Mouse (Mus musculus): Measurements from ENCODE around the gene Hist1h2ae.
A peak's percentile ranks its signal among the peaks of the same experiment; 100 is the strongest.

The Hist1h2ae gene

DNA sequence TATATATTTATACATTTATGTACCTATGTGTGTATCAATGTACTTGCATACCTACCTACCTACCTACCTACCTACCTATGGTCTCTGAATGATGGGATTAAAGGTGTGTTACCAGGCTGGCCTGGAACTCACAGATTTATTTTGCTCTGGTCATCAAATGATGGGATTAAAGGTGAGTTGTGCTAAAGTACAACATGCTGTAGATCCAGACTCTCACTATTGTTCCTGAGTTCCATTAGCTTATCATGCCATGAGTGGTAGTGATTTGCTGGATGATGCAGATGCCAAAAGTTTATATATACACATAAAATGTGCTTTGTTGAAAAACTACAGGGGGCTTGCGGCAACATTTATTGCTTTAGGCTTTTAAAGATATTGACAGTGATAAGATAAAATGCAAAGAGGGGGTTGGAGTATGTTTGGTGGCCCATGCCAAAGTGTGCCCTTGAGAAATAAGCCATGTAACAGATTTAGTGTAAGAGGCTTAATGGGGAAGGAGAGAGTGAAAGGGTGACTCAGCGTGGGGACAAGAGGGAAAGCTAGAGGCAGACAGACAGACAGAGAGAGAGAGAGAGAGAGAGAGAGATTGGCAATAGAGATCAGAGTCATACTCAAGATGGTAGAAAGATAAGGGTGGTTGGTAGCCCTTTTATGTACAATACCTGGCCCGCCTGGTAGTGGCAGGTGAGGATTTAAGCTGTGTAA, 33.9 kb downstream of the Hist1h2ae start:
- DNase-seq = no peak

GRCm38 (mm10) chr13:23536076-23536822, 34.8 kb downstream of the Hist1h2ae start:
- DNase-seq = no peak

- peak; percentile 87 to 90 for DNase-seq
These were observed 35.6 kb downstream of the Hist1h2ae start, which contains the start of gene Hist1h3g for GRCm38 (mm10) chr13:23535137-23536075. Hist1h3g (plus strand) TSS chr13:23535422.

DNA sequence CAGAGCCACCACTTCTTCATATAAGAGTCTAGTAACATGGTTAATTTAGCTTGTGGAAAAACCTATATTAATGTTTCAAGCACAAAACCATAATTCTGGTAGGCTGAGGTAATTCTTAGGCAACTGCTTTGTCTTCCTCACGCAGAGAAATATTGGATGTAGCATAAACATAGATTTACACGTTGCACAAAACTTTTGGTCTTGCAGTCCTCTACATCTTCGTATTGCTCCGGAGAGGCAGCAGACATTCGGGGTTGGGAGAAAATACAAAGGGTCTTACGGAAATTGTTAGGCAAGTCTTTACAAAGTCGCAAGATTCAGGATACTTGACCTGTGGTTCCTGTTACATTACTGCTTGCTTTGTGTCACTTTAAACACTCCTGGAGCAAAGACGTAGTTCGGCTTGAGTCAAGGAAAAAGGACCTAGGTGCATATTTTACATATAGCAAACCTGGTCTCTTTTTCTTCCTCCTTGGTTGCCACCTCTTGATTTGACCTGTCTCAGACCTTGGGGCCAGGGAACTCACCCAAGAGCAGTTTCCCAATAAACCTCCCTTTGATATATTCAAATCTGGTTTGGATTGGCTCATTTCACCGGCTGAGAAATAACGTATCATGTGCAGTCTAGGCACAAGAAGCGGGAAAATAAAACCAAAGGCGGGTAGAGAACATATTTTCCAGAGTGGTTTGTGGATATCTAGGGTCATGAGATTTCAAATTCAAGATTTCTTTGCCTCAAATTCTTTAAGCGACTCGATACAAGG, 36.5 kb downstream of the Hist1h2ae start:
- DNase-seq = no peak

DNA sequence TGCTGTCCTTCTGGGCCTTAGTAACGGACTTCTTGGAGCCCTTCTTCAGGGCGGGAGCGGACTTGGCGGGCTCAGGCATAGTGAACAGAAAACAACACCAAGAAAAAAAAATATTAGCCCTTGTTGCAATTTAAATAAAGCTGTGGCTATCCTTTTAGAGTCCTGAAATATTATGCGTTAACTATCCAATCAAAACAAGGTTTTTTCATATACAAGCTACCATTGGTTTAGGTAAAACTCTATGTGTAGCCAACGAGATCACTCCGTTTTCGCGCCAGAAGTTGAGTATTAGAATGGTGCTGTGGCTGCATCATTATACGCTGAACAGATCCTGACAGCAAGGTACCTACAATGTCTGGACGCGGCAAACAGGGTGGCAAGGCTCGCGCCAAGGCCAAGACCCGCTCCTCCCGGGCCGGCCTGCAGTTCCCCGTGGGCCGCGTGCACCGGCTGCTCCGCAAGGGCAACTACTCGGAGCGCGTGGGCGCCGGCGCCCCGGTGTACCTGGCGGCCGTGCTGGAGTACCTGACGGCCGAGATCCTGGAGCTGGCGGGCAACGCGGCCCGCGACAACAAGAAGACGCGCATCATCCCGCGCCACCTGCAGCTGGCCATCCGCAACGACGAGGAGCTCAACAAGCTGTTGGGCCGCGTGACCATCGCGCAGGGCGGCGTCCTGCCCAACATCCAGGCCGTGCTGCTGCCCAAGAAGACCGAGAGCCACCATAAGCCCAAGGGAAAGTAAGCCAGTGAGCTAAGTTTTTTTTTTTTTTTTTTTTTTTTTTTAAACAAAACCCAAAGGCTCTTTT, 37.3 kb downstream of the Hist1h2ae start, which contains the start of gene Hist1h2af:
Gene Hist1h2af, plus strand, starts transcription at position 347 of the 808 bp plus-strand sequence.
- DNase-seq = peak; percentile 58 to 71

GRCm38 (mm10) chr13:23532262-23533075, 38.6 kb downstream of the Hist1h2ae start:
- no peak for DNase-seq

DNA sequence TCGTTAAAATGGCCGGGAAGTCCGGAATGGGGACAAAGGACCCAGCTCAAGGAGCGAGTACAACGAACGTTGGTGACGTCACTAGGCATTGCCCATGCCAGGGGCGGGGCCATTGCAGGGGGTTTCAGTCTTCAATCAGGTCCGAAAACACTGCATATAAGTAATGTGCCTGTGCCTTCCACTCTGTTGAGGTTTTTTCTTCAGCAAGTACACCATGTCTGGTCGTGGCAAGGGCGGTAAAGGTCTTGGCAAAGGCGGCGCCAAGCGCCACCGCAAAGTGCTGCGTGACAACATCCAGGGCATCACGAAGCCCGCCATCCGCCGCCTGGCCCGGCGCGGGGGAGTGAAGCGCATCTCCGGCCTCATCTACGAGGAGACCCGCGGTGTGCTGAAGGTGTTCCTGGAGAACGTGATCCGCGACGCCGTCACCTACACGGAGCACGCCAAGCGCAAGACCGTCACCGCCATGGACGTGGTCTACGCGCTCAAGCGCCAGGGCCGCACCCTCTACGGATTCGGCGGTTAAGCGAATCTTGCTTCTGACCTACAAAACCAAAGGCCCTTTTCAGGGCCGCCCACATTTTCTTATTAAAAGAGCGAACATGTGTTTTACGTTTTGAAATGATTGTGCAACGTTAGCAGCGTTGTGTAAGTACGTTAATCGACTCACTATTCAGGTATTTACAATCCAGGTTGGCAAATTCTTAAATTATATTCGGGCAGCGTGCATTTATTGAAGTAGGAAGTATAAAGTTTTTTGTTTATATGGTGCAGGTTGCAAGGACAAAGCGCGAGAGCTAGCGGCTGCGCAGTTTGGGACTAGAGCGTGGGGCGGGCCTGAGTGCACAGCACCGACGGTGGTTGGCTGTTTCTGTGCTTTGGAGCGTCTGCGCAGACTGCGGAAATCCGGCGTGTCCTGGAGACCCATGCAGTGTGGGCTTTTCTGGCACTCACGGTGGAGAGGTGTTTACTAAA, 39.8 kb downstream of the Hist1h2ae start, which contains the start of gene Hist1h4h:
Gene Hist1h4h, plus strand, starts transcription at position 150 of the 975 bp plus-strand sequence.
- peak; percentile 97 for DNase-seq

GRCm38 (mm10) chr13:23530181-23530900, 40.7 kb downstream of the Hist1h2ae start:
- peak; percentile 66 to 69 for DNase-seq

DNA sequence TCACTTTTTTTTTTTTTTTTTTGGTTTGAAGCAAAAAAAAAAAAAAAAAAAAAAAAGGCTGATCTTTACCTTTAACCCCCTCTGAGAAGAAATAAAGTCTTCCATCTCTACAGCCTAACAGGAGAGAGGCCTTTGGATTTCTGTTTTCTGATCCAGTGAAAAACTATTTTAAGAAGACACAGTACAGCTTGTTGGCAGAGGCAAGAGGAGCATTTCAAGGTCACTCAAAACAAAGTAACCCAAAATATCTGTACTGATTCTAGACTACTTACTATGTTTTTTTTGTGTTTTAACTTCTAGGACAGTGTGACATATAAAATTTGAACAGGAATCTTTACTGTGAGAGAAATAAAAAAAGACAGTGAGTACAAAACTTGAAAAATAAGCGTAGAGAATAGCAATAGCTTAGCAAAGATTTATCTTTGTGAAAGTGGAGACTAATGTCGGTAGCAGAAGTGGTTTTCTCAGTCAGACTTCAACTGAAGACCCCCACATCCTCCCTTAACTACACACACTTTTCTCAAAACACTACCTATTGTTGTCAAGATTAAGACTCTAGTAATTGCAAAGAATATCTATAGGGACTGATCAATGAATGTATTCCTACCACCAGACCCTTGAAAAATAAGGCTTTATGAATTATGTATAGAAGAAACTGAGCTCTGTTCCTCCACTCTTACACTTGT, 41.4 kb downstream of the Hist1h2ae start:
- DNase-seq = no peak

- DNase-seq = no peak
These were observed 42.0 kb downstream of the Hist1h2ae start for GRCm38 (mm10) chr13:23529005-23529404.

GRCm38 (mm10) chr13:23526312-23526711, 44.7 kb downstream of the Hist1h2ae start:
- DNase-seq = peak; percentile 79 to 82

DNA sequence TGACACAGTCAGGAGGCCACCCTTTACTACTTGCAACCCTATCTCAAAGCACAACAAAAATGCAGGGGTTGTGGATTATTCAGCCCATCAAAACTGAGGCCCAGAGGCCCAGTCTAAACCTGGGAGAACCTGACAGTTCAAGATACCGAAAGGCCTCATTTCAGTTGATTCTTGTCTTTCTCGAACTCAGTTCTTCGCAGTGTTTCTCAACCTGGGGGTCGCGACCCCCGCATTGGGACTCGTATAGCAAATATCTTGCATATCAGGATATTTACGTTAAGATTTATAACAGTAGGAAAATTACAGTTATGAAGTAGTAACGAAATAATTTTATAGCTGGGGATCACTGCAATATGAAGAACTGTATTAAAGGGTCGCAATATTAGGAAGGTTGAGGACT, 45.1 kb downstream of the Hist1h2ae start:
- no peak for DNase-seq

- DNase-seq = peak; percentile 70 to 73
These were observed 46.4 kb downstream of the Hist1h2ae start for GRCm38 (mm10) chr13:23524654-23525053.

DNA sequence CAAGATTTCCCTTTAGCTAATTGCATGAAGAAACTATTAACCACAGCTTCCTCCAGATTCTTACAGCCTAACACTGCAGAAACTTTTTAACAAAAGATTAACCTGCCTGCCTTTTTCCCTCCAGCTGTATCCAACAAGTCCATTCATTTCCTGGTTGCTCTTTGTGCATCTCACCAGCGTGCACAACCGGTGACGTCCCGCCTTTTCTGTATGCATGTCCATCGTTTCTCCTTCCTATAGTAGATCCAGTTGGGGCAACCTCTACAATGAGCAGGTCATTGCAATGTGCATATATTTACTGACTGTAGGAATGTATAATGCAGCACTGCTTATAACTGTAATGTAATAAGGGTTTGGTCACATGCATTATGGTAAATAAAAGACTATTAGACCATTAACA, 47.0 kb downstream of the Hist1h2ae start:
- DNase-seq = no peak

GRCm38 (mm10) chr13:23521703-23522102, 49.3 kb downstream of the Hist1h2ae start:
- peak; percentile 90 to 94 for DNase-seq
